Mouse (Mus musculus) erythroblast, embryonic 14.5 days (primary cell): ENCODE data around the gene 6330409D20Rik.

Experiments
- GATA1 ChIP-seq: IDR thresholded peaks from 2 replicates; pipeline ENCODE4 v1.6.1; 2012; ENCODE audit warnings: low read length, inconsistent platforms, mixed read lengths
- TAL1 ChIP-seq: IDR thresholded peaks from 3 replicates; pipeline ENCODE4 v1.6.1; 2012; ENCODE audit warnings: low read length, inconsistent platforms, mixed read lengths

GRCm38 (mm10) chr2:32694691-32695090, 46.1 kb downstream of the 6330409D20Rik start:
- TF ChIP-seq TAL1 = no peak
- TF ChIP-seq GATA1 = no peak
